Mouse (Mus musculus) forebrain, embryonic 16.5 days (tissue): Measurements from ENCODE around the gene Magi3. TPM values are rescaled to one million over a fixed set of nuclear protein-coding genes. Genes with fewer than 3 reads are reported as not detected.

ENCODE experiments used
- ATAC-seq: fragments of 200-750 bp; cut with Nextera tagmentation; 2 replicates; pipeline ENCODE4 v1.8.0; 2017; ENCODE audit warnings: mild to moderate bottlenecking, moderate library complexity
- H3K27ac ChIP-seq: fragments of 300-500 bp; sonication (generic); 2 replicates; pipeline ENCODE4 v1.5.1; 2014; ENCODE audit warnings: low read length, control low read depth
- H3K27me3 ChIP-seq: fragments of 300-500 bp; sonication (generic); replicated peaks from 2 replicates; pipeline ENCODE4 v1.6.1; 2014; ENCODE audit warnings: low read length; ENCODE audit not compliant: control insufficient read depth, insufficient read depth
- H3K36me3 ChIP-seq: fragments of 300-500 bp; sonication (generic); 2 replicates; pipeline ENCODE4 v1.6.1; 2014; ENCODE audit not compliant: control insufficient read depth, insufficient read depth
- H3K4me1 ChIP-seq: fragments of 300-500 bp; sonication (generic); replicated peaks from 2 replicates; pipeline ENCODE4 v1.6.1; 2014; ENCODE audit warnings: low read length; ENCODE audit not compliant: control insufficient read depth, insufficient read depth
- H3K4me2 ChIP-seq: fragments of 300-500 bp; sonication (generic); 2 replicates; pipeline ENCODE4 v1.6.1; 2014; ENCODE audit warnings: mild to moderate bottlenecking, low read length, control low read depth
- H3K4me3 ChIP-seq: fragments of 300-500 bp; sonication (generic); replicated peaks from 2 replicates; pipeline ENCODE4 v1.5.1; 2014; ENCODE audit warnings: mild to moderate bottlenecking, low read length, control low read depth
- H3K9ac ChIP-seq: fragments of 300-500 bp; sonication (generic); replicated peaks from 2 replicates; pipeline ENCODE4 v1.6.1; 2014; ENCODE audit warnings: low read depth, low read length, control low read depth
- H3K9me3 ChIP-seq: fragments of 300-500 bp; sonication (generic); 2 replicates; pipeline ENCODE4 v1.6.1; 2016; ENCODE audit warnings: low read length; ENCODE audit not compliant: control insufficient read depth
- WGBS: fragments of 180-500 bp; shearing (Covaris S2); extraction: QIAGEN DNeasy Blood & Tissue Kit; methylation state at CpG from one replicate; pipeline ENCODE4 v1.1.7; 2014; 5-methylcytosine and 5-hydroxymethylcytosine counted together
- polyA plus RNA-seq: library from polyadenylated mRNA; unstranded; fragments of >200 nt; fragmentation: Nextera tagmentation; extraction: Ambion mirVana; gene quantifications from 2 replicates; pipeline ENCODE4 v1.2.1, GENCODE M21; 2015

Gene Magi3
- 5.2 and 7.6 TPM in 2 replicates for polyA plus RNA-seq

DNA sequence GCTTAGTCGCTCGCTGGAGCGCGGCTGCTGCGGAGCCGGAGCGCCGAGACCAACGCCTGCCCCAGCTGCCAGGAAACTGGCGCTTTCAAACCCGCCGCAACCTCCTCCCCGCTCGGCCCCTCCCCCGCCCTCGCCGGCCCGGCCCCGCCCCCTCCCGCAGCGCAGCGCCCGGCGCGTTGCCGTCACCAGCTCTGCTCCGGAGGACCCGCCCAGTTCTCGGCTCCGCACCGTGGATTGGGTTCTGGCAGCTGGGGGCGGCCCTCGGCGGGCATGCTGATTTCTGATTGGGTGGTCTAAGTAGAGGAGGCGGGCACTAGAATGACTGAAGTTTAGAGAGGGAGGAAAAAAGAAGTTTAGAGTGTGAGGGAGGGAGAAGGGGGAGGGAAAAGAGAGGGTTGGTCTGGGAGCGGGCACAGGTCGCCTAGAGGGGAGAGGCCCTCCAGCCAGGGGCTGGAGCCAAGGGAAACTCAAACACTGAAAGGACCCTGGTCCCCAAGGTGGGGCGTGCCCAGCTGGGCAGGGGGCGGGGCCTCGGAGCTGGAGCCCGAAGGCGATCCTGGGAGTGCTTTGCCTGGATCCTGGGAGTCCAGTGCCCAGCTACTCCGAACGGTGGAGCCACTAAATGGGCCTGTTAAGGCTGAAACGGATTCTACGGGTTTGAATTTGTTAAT, at the start of gene Magi3:
TSS of gene Magi3 (minus strand) at position 80 of the 671 bp plus-strand sequence.
- peak within 1 kb of the TSS; percentile 68 for H3K4me3 ChIP-seq
- no peaks in the 10 kb centered on the region for H3K36me3 ChIP-seq
- peak within 1 kb of the TSS; percentile 88 for H3K4me2 ChIP-seq
- H3K9ac ChIP-seq: peak within 1 kb of the TSS; percentile 77
- H3K4me1 ChIP-seq: peaks cover 13% of the 10 kb centered on the region
- H3K9me3 ChIP-seq: no peaks in the 10 kb centered on the region
- H3K27me3 ChIP-seq: no peaks in the 10 kb centered on the region
- WGBS: under 1% methylated on average over 44 of the region's 46 CpGs
- H3K27ac ChIP-seq: peak within 1 kb of the TSS; percentile 96
- ATAC-seq: peak; percentile 100

GRCm38 (mm10) chr3:104264530-104265145, 44.5 kb upstream of the Magi3 start:
- Histone ChIP-seq H3K36me3 (no peaks in the 10 kb centered on the region), H3K9me3 (no peaks in the 10 kb centered on the region), H3K4me3 (no peak overlapping the region), H3K27ac (no peak overlapping the region), H3K4me2 (no peak overlapping the region), H3K9ac (no peak overlapping the region), H3K27me3 (no peaks in the 10 kb centered on the region), H3K4me1 (0 out of 2 replicates have a peak, but pooled peaks cover 3% of the 10 kb centered on the region)
- ATAC-seq: no peak
- WGBS: 81% methylated on average over 6 of the region's 6 CpGs

GRCm38 (mm10) chr3:104260221-104260620, 40.0 kb upstream of the Magi3 start:
- no peak for ATAC-seq
- H3K4me3 ChIP-seq: no peak overlapping the region
- WGBS: 58% methylated on average over 5 of the region's 5 CpGs

DNA sequence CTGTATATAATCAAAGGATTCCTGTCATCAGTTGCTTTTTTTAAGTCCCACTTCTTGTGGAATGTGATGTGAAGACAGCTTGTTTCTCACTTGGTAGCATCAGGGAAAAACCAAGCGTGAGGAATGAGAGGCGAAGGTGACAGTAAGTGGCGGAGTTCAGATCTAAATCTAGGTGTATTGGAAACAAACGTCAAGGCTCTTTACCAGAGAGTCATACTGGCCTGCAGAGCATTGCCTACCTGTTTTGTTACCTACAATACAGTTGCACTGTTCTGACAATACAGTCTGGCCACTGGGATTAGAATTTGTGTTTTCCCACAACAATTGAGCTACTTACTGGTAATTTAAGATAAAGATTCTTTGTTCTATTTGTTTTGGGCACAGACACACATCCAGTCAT, 39.0 kb upstream of the Magi3 start:
- Histone ChIP-seq H3K9me3 (no peaks in the 10 kb centered on the region), H3K4me3 (no peak overlapping the region), H3K9ac (no peak overlapping the region), H3K4me2 (no peak overlapping the region), H3K27ac (no peak overlapping the region), H3K36me3 (no peaks in the 10 kb centered on the region), H3K27me3 (no peaks in the 10 kb centered on the region), H3K4me1 (0 out of 2 replicates have a peak, but pooled peaks cover 3% of the 10 kb centered on the region)
- 86% methylated on average over 4 of the region's 4 CpGs for WGBS
- ATAC-seq: no peak

More at GRCm38 (mm10) chr3:104260221-104260620, 40.0 kb upstream of the Magi3 start:
- Histone ChIP-seq H3K9ac (no peak overlapping the region), H3K27me3 (no peaks in the 10 kb centered on the region), H3K4me1 (0 out of 2 replicates have a peak, but pooled peaks cover 3% of the 10 kb centered on the region), H3K4me2 (no peak overlapping the region), H3K27ac (no peak overlapping the region), H3K9me3 (no peaks in the 10 kb centered on the region), H3K36me3 (no peaks in the 10 kb centered on the region)

DNA sequence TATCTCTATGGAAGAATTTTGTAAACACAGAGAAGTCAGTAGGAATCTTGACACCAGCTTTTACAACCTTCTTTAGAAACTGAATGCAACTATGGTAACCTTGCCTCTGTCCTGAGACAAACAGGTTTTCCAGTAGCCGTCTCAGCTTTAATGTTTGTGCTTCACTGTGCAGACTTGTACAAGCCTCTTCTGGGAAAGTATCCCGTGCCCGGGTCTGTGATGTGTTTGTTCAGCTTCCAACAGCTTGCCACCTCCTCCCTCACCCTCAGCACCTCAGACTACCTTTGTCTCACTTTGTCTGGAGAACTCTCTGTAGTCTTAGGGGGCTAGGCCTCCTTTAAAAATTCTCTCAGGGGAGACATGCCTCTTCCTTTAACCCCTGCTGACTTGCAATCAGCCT, 36.9 kb upstream of the Magi3 start:
- H3K4me2 ChIP-seq: no peak overlapping the region
- H3K4me3 ChIP-seq: no peak overlapping the region
- no peak for ATAC-seq
- H3K9ac ChIP-seq: no peak overlapping the region
- H3K9me3 ChIP-seq: no peaks in the 10 kb centered on the region
- WGBS: 72% methylated on average over 3 of the region's 3 CpGs
- no peaks in the 10 kb centered on the region for H3K36me3 ChIP-seq
- H3K27me3 ChIP-seq: no peaks in the 10 kb centered on the region
- no peak overlapping the region for H3K27ac ChIP-seq
- H3K4me1 ChIP-seq: 0 out of 2 replicates have a peak, but pooled peaks cover 3% of the 10 kb centered on the region

DNA sequence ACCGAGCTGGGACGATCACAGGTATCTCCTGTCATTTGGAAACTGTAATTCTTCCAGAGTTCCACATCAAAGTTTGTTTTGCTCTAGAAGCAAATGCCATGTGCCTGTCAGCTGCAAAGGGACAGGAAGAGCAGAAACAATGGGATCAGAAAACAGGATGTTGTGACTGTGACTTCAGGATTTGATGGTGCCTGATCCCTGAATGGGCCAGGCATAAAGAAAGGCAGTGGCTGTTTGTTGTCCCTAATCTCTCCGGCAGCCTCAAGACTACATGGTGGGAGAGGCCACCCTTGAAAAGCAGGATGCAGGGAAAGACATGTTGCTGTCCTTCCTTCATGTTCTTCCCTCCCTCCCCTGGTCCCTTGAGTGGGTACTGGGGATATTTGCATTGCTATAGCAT, 33.6 kb upstream of the Magi3 start:
- no peaks in the 10 kb centered on the region for H3K9me3 ChIP-seq
- H3K4me1 ChIP-seq: no peaks in the 10 kb centered on the region
- WGBS: 49% methylated on average over 3 of the region's 3 CpGs
- no peaks in the 10 kb centered on the region for H3K36me3 ChIP-seq
- H3K9ac ChIP-seq: no peak overlapping the region
- no peak overlapping the region for H3K27ac ChIP-seq
- no peaks in the 10 kb centered on the region for H3K27me3 ChIP-seq
- H3K4me3 ChIP-seq: no peak overlapping the region
- ATAC-seq: no peak
- no peak overlapping the region for H3K4me2 ChIP-seq

GRCm38 (mm10) chr3:104247850-104248249, 27.7 kb upstream of the Magi3 start:
- ATAC-seq: no peak
- Histone ChIP-seq H3K9me3 (no peaks in the 10 kb centered on the region), H3K4me2 (no peak overlapping the region), H3K36me3 (no peaks in the 10 kb centered on the region), H3K4me1 (no peaks in the 10 kb centered on the region; the same call in 1 of the 2 replicates), H3K9ac (no peak overlapping the region), H3K4me3 (no peak overlapping the region), H3K27me3 (no peaks in the 10 kb centered on the region), H3K27ac (no peak overlapping the region)
- 82% methylated on average over 4 of the region's 4 CpGs for WGBS

GRCm38 (mm10) chr3:104247057-104247456, 26.9 kb upstream of the Magi3 start:
- Histone ChIP-seq H3K27me3 (no peaks in the 10 kb centered on the region), H3K9ac (no peak overlapping the region), H3K4me3 (no peak overlapping the region), H3K4me1 (no peaks in the 10 kb centered on the region; the same call in 1 of the 2 replicates), H3K9me3 (no peaks in the 10 kb centered on the region), H3K4me2 (no peak overlapping the region), H3K36me3 (no peaks in the 10 kb centered on the region), H3K27ac (no peak overlapping the region)
- ATAC-seq: no peak
- 74% methylated on average over 1 of the region's 1 CpGs for WGBS

GRCm38 (mm10) chr3:104244373-104244772, 24.2 kb upstream of the Magi3 start:
- Histone ChIP-seq H3K36me3 (no peaks in the 10 kb centered on the region), H3K9ac (no peak overlapping the region), H3K27me3 (no peaks in the 10 kb centered on the region), H3K4me1 (no peaks in the 10 kb centered on the region; the same call in 1 of the 2 replicates), H3K9me3 (no peaks in the 10 kb centered on the region), H3K4me2 (no peak overlapping the region), H3K4me3 (no peak overlapping the region), H3K27ac (no peak overlapping the region)
- WGBS: 93% methylated on average over 8 of the region's 8 CpGs
- ATAC-seq: no peak
